Mouse (Mus musculus) intestine, embryonic 16.5 days (tissue): ENCODE results near the gene Gm44790. TPM values are rescaled to one million over a fixed set of nuclear protein-coding genes. Genes with fewer than 3 reads are reported as not detected.

Experiments used
- ATAC-seq: fragments of 200-750 bp; cut with Nextera tagmentation; 2 replicates; pipeline ENCODE4 v1.8.0; 2017; ENCODE audit warnings: moderate TSS enrichment, moderate library complexity
- H3K27ac ChIP-seq: fragments of 300-500 bp; sonication (generic); 2 replicates; pipeline ENCODE4 v1.5.1; 2014; ENCODE audit warnings: mild to moderate bottlenecking, low read length
- H3K27me3 ChIP-seq: fragments of 300-500 bp; sonication (generic); replicated peaks from 2 replicates; pipeline ENCODE4 v1.6.1; 2014; ENCODE audit warnings: low read length, control low read depth, mixed read lengths; ENCODE audit not compliant: control insufficient read depth, insufficient read depth
- H3K36me3 ChIP-seq: fragments of 300-500 bp; sonication (generic); 2 replicates; pipeline ENCODE4 v1.6.1; 2014; ENCODE audit warnings: low read length, control low read depth; ENCODE audit not compliant: control insufficient read depth, insufficient read depth
- H3K4me1 ChIP-seq: fragments of 300-500 bp; sonication (generic); 2 replicates; pipeline ENCODE4 v1.6.1; 2014; ENCODE audit warnings: low read length, control low read depth, mixed read lengths; ENCODE audit not compliant: control insufficient read depth, insufficient read depth
- H3K4me2 ChIP-seq: fragments of 300-500 bp; sonication (generic); 2 replicates; pipeline ENCODE4 v1.6.1; 2014; ENCODE audit warnings: low read depth, low read length, control low read depth
- H3K4me3 ChIP-seq: fragments of 300-500 bp; sonication (generic); 2 replicates; pipeline ENCODE4 v1.5.1; 2014; ENCODE audit warnings: mild to moderate bottlenecking, low read length
- H3K9ac ChIP-seq: fragments of 300-500 bp; sonication (generic); 2 replicates; pipeline ENCODE4 v1.6.1; 2014; ENCODE audit warnings: low read depth, low read length
- H3K9me3 ChIP-seq: fragments of 300-500 bp; sonication (generic); 2 replicates; pipeline ENCODE4 v1.6.1; 2016; ENCODE audit warnings: low read length, control low read depth; ENCODE audit not compliant: control insufficient read depth
- WGBS: fragments of 180-500 bp; shearing (Covaris S2); extraction: QIAGEN DNeasy Blood & Tissue Kit; methylation state at CpG from one replicate; pipeline ENCODE4 v1.1.7; 2014; 5-methylcytosine and 5-hydroxymethylcytosine counted together
- polyA plus RNA-seq: library from polyadenylated mRNA; unstranded; fragments of >200 nt; fragmentation: Nextera tagmentation; extraction: Ambion mirVana; gene quantifications from 2 replicates; pipeline ENCODE4 v1.2.1, GENCODE M21; 2015

Gene Gm44790
- polyA plus RNA-seq, 1 experiment from 2014 or later, result not detected

DNA sequence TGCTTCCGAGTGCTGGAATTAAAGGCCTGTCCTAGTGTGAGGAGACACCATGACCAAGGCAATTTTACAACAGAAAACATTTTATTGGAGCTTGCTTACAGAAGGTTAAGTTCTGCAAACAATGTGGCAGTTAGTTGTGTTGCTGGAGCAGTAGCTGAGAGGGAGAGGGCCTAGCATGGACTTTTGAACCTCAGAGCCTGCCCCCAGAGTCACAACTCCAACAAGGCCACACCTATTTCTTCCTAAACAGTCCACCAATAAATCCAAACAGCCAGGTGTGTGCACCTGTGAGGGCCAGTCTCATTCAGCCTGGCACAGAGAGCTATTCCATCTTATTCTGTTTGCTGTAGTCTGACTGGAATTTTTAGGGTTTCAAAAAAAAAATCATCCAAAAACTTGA, 7.2 kb downstream of the Gm44790 start:
- no peaks in the 10 kb centered on the region for H3K9me3 ChIP-seq
- no peak overlapping the region for H3K9ac ChIP-seq
- H3K4me3 ChIP-seq, result no peak overlapping the region
- peak overlapping the region; percentile 42; the same call in 1 of the 2 replicates for H3K27ac ChIP-seq
- no peaks in the 10 kb centered on the region for H3K27me3 ChIP-seq
- peaks cover 2% of the 10 kb centered on the region; the same call in 1 of the 2 replicates for H3K4me1 ChIP-seq
- no peak for ATAC-seq
- 86% methylated on average over 1 of the region's 1 CpGs for WGBS
- H3K36me3 ChIP-seq, result peaks cover 9% of the 10 kb centered on the region; the same call in 1 of the 2 replicates
- H3K4me2 ChIP-seq, result no peak overlapping the region

DNA sequence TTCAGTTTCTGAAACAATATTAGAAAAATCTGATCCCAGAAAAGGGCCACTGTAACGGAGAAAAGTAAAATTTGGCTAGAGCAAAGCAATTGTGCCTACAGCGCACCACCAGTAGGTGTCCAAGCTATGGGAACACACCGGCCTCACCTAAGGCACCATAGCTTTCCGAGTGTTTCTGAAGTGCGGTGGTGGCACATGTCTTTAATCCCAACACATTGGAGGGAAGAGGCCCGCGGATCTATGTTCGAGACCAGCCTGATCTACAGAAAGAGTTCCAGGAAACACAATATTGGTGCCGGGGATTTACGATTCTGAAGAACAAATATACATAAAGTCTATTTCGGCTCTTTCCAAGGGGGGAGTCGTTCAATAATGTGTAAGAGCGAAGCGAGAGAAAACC, 11.3 kb downstream of the Gm44790 start:
- ATAC-seq, result peak; percentile 71
- Histone ChIP-seq H3K27ac (peak overlapping the region; percentile 98), H3K4me2 (peak overlapping the region; percentile 62), H3K27me3 (no peaks in the 10 kb centered on the region), H3K4me1 (peaks cover 8% of the 10 kb centered on the region; the same call in 1 of the 2 replicates), H3K4me3 (peak overlapping the region; percentile 93), H3K9ac (peak overlapping the region; percentile 92), H3K36me3 (peaks cover 4% of the 10 kb centered on the region; the same call in 1 of the 2 replicates), H3K9me3 (no peaks in the 10 kb centered on the region)
- 1% methylated on average over 14 of the region's 14 CpGs for WGBS

- Histone ChIP-seq H3K4me1 (peaks cover 8% of the 10 kb centered on the region; the same call in 1 of the 2 replicates), H3K36me3 (peaks cover 4% of the 10 kb centered on the region; the same call in 1 of the 2 replicates)
- under 1% methylated on average over 59 of the region's 59 CpGs for WGBS
Observed at GRCm38 (mm10) chr6:86438272-86439118, 12.0 kb downstream of the Gm44790 start, which contains the start of gene C87436. Gene C87436, plus strand, starts transcription at chr6:86438374.

GRCm38 (mm10) chr6:86439119-86439496, 12.7 kb downstream of the Gm44790 start:
- no peaks in the 10 kb centered on the region for H3K9me3 ChIP-seq
- H3K4me2 ChIP-seq, result peak overlapping the region; percentile 70
- H3K4me3 ChIP-seq, result peak overlapping the region; percentile 93
- H3K9ac ChIP-seq, result peak overlapping the region; percentile 92
- H3K27ac ChIP-seq, result peak overlapping the region; percentile 98
- ATAC-seq, result no peak; the same call in 1 of the 2 replicates
- H3K36me3 ChIP-seq, result peaks cover 6% of the 10 kb centered on the region; the same call in 1 of the 2 replicates
- H3K4me1 ChIP-seq, result peaks cover 8% of the 10 kb centered on the region; the same call in 1 of the 2 replicates
- no peaks in the 10 kb centered on the region for H3K27me3 ChIP-seq
- WGBS, result 4% methylated on average over 13 of the region's 13 CpGs

More at GRCm38 (mm10) chr6:86438272-86439118, 12.0 kb downstream of the Gm44790 start, which contains the start of gene C87436:
- no peaks in the 10 kb centered on the region for H3K9me3 ChIP-seq
- peak within 1 kb of the TSS; percentile 93 for H3K4me3 ChIP-seq
- peak within 1 kb of the TSS; percentile 70 for H3K4me2 ChIP-seq
- H3K27ac ChIP-seq, result peak within 1 kb of the TSS; percentile 98
- ATAC-seq, result peak; percentile 96
- no peaks in the 10 kb centered on the region for H3K27me3 ChIP-seq
- H3K9ac ChIP-seq, result peak within 1 kb of the TSS; percentile 92

DNA sequence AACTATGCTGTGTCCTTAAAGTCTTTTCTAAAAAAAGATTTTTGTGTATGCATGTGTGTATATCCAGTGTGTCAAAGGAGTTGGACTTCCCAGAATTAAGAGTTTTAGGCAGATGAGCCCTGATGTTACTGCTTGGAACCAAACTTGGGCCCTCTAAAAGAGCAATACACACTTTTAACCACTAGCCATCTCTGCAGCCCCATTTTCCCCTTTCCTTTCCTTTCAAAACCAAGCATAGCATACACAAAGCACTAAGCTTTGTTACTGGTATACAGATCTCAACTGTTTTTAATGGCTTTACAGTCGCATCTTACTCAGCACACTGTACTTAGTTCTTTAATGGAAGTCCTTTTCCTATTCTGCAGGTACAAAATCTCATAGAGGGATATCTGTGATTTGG, 13.1 kb downstream of the Gm44790 start:
- Histone ChIP-seq H3K9ac (peak overlapping the region; percentile 92), H3K4me3 (peak overlapping the region; percentile 93), H3K4me1 (peaks cover 8% of the 10 kb centered on the region; the same call in 1 of the 2 replicates), H3K27me3 (no peaks in the 10 kb centered on the region), H3K27ac (no peak overlapping the region), H3K36me3 (peaks cover 9% of the 10 kb centered on the region; the same call in 1 of the 2 replicates), H3K4me2 (peak overlapping the region; percentile 70), H3K9me3 (no peaks in the 10 kb centered on the region)
- no peak for ATAC-seq
- 81% methylated on average over 1 of the region's 1 CpGs for WGBS

DNA sequence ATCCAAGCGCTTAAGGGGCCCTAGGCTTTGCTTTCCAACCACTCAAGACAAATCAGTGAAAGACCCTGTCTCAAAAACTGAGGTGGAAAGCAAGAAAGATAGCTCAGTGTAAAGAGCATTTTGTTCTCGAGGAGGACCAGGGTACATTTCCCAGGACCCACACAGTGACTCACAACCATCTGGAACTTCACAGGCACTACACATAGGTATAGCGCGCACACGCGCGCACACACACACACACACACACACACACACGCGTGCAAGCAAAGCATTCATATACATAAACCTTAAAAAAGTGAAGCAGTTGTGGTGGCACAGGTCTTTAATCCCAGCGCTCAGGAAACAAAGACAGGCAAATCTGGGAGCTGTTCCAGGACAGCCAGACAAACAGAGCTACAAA, 15.1 kb downstream of the Gm44790 start:
- Histone ChIP-seq H3K4me1 (peaks cover 8% of the 10 kb centered on the region; the same call in 1 of the 2 replicates), H3K27ac (no peak overlapping the region), H3K27me3 (no peaks in the 10 kb centered on the region), H3K9ac (no peak overlapping the region), H3K4me3 (no peak overlapping the region), H3K36me3 (peaks cover 15% of the 10 kb centered on the region), H3K4me2 (no peak overlapping the region), H3K9me3 (no peaks in the 10 kb centered on the region)
- 95% methylated on average over 10 of the region's 10 CpGs for WGBS
- ATAC-seq, result no peak

DNA sequence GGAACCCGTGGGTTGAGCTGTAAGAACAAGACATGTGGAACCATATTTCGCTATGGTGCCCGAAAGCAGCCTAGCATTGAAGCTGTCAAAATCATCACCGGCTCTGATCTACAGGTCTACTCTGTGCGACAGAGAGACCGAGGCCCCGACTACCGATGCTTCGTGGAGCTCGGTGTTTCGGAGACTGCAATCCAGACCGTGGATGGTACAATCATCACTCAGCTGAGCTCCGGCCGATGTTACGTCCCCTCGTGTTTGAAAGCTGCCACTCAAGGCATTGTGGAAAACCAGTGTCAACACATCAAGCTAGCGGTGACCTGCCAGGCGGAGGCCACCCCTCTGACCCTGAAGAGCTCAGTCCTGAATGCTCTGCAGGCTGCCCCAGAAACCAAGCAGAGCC, 19.1 kb downstream of the Gm44790 start:
- 94% methylated on average over 18 of the region's 18 CpGs for WGBS
- Histone ChIP-seq H3K27me3 (no peaks in the 10 kb centered on the region), H3K9me3 (no peaks in the 10 kb centered on the region), H3K4me2 (no peak overlapping the region), H3K9ac (no peak overlapping the region), H3K27ac (no peak overlapping the region), H3K4me3 (no peak overlapping the region), H3K36me3 (peaks cover 15% of the 10 kb centered on the region), H3K4me1 (no peaks in the 10 kb centered on the region)
- ATAC-seq, result no peak

- Histone ChIP-seq H3K4me1 (no peaks in the 10 kb centered on the region), H3K9me3 (no peaks in the 10 kb centered on the region), H3K4me2 (no peak overlapping the region), H3K36me3 (peaks cover 15% of the 10 kb centered on the region), H3K9ac (no peak overlapping the region), H3K4me3 (no peak overlapping the region), H3K27ac (no peak overlapping the region), H3K27me3 (no peaks in the 10 kb centered on the region)
- no peak for ATAC-seq
- 82% methylated on average over 1 of the region's 1 CpGs for WGBS
Observed at GRCm38 (mm10) chr6:86446927-86447568, 20.6 kb downstream of the Gm44790 start.

DNA sequence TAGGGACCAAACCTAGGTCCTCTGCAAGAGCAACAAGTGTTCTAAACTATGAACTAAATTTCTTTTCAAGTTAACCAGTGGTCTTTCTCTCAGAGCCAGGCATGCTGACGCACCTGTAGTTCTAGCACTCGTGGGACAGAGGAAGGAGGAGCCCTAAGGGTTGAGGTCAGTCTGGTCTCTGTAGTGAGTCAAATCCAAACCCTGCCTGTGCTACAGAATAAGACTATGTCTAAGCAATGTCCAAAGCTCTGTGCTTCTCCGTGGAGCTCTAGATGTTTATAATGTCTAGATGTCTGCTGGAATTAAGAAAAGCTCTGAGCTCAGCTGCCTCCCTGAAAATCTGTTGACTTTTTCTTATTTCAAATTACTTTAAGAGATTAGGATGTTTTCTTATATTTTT, 30.3 kb downstream of the Gm44790 start:
- Histone ChIP-seq H3K4me3 (no peak overlapping the region), H3K4me1 (no peaks in the 10 kb centered on the region), H3K9me3 (no peaks in the 10 kb centered on the region), H3K27ac (no peak overlapping the region), H3K36me3 (peaks cover 14% of the 10 kb centered on the region; the same call in 1 of the 2 replicates), H3K4me2 (no peak overlapping the region), H3K9ac (no peak overlapping the region), H3K27me3 (no peaks in the 10 kb centered on the region)
- ATAC-seq, result no peak
- 93% methylated on average over 3 of the region's 3 CpGs for WGBS
